13 mouse cellular contexts compared by ENCODE assay signal in the genomic region with DNA sequence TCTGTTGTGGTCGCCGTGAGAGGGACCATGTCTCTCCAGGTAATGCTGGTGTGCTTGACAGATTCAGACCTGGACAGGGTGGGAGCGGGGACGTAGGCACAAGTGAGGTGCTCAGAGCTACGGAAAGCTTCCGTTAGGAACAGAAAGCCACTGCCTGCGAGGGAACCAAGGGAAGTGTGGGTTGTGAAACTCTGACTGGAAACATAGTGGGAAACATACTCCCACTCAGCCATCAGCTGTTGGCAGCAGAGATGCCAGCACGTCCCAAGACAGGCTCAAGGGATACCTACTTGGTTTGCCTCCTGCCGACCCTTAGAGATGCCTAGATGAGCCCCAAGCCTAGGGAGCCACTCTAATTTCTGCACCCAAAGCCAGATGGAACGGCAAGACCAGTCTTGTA.
"Had no signal": no experiment of that assay in that cellular context is flagged by ENCODE, and none has a peak within 500 bp of the region (broad histone marks: within the 10 kb centered on the region; RNA-seq: fewer than 3 reads in every experiment).

No protein-coding gene starts in this region.

- ATAC-seq: liver, postnatal 0 days; lung, postnatal 0 days; midbrain, embryonic 16.5 days had no signal

- DNase-seq: liver, postnatal 0 days; lung, adult 2 months; lung, postnatal 4 days; midbrain, embryonic 14.5 days; retina, postnatal 1 day; right cerebral cortex, postnatal 14 days; right cerebral cortex, postnatal 4 days; spleen, adult 18-20 months; thymus, adult 18-20 months; thymus, postnatal 14 days; thymus, postnatal 36 days had no signal
